Mouse (Mus musculus) heart, postnatal 0 days (tissue): ENCODE measurements around the gene Tmem60.

Experiments used
- CTCF ChIP-seq: IDR thresholded peaks from 2 replicates; pipeline ENCODE4 v1.5.1; 2016; ENCODE audit warnings: antibody characterized with exemption, control low read depth, low read depth
- EP300 ChIP-seq: IDR thresholded peaks from 2 replicates; pipeline ENCODE4 v1.6.1; 2016; ENCODE audit warnings: antibody characterized with exemption, low read depth

GRCm38 (mm10) chr5:20880386-20880785 lies 1.6 kb upstream of the Tmem60 start:
- TF ChIP-seq EP300: no peak
- no peak for TF ChIP-seq CTCF
